Comparison of ENCODE assay signal across 8 mouse cellular contexts in the genomic region with DNA sequence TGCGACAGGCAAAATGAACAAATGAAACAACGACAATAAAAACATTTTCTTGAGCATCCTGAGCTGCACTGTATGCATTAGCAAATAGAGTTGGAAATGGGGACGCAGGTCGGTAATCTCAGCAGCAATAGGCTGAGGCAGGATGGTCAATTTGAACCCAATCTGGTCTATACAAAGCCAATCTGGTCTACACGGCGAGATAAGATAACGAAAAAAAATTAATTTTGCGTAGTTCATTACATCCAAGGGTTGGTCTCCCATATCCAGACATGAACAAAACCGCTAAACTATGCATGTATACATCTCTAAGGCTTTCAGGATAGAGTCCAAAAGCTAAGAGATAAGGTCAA. TPM values are rescaled to one million over a fixed set of nuclear protein-coding genes. Genes with fewer than 3 reads are reported as not detected.
A peak's percentile ranks its signal among the peaks of the same experiment; 100 is the strongest.
DNase-seq lines count a peak whose midpoint lies in the region; ATAC-seq and TF ChIP-seq lines count a peak whose summit lies in the region.

No protein-coding gene starts in this region.

- no peak for DNase-seq in heart, adult 2 months
- DNase-seq in heart, adult 8-10 months (ENCODE audit: low spot score): no peak
- DNase-seq in liver, embryonic 14.5 days (ENCODE audit: low read depth in 3 of 3, low spot score in 3 of 3): no peak
- no peak for DNase-seq in thymus, postnatal 10 days (ENCODE audit: low spot score in 2 of 2)

- H3K27me3 ChIP-seq in heart, adult 2 months (ENCODE audit: control insufficient read depth, insufficient read depth, low read length): no peaks in the 10 kb centered on the region
- H3K27me3 ChIP-seq in C2C12 (ENCODE audit: control insufficient read depth, insufficient read depth, insufficient read length): no peaks in the 10 kb centered on the region
- H3K27me3 ChIP-seq in forebrain, embryonic 13.5 days: no peaks in the 10 kb centered on the region
- H3K27me3 ChIP-seq in liver, embryonic 14.5 days (ENCODE audit: control insufficient read depth, insufficient read depth, low read length): no peaks in the 10 kb centered on the region

- peak overlapping the region; percentile 35 for H3K9ac ChIP-seq in heart, adult 2 months (ENCODE audit: low read depth, low read length)
- peak overlapping the region; percentile 85 for H3K9ac ChIP-seq in forebrain, embryonic 13.5 days
- H3K9ac ChIP-seq in liver, embryonic 14.5 days (replicated peaks): peak overlapping the region; percentile 87

- 9% methylated on average over 9 of the region's 9 CpGs for WGBS in heart, adult 2 months
- 21% methylated on average over 9 of the region's 9 CpGs for WGBS in forebrain, embryonic 13.5 days
- WGBS in liver, embryonic 14.5 days (ENCODE audit: insufficient replicate concordance): 14% methylated on average over 9 of the region's 9 CpGs

- TF ChIP-seq POLR2A in heart, adult 2 months (IDR thresholded peaks at IDR 0.05; ENCODE audit: insufficient read depth, low read depth, low read length): no peak

- TF ChIP-seq EP300 in heart, adult 2 months (IDR thresholded peaks at IDR 0.05; ENCODE audit: insufficient read depth, low read depth, low read length): no peak
- no peak for TF ChIP-seq EP300 in liver, embryonic 14.5 days (IDR thresholded peaks at IDR 0.05; ENCODE audit: low read depth)

- peaks cover 2% of the 10 kb centered on the region; the same call in 1 of the 2 replicates for H3K36me3 ChIP-seq in heart, adult 2 months (ENCODE audit: control insufficient read depth, insufficient read depth, low read length)
- H3K36me3 ChIP-seq in C2C12 (ENCODE audit: control insufficient read depth, insufficient read depth): peaks cover 11% of the 10 kb centered on the region
- no peaks in the 10 kb centered on the region for H3K36me3 ChIP-seq in forebrain, embryonic 13.5 days (ENCODE audit: poor library complexity, severe bottlenecking)
- H3K36me3 ChIP-seq in liver, embryonic 14.5 days (replicated peaks; ENCODE audit: control insufficient read depth, insufficient read depth, low read depth): no peaks in the 10 kb centered on the region

- intact Hi-C loops in heart, adult 2 months (cut with DNase I): loop anchor here (1.0 to 10.0 kb wide), 3 partner anchors 144 to 260 kb away; partner anchors contain the start of genes Acbd5, Mastl and Yme1l1

- no peaks in the 10 kb centered on the region for H3K79me2 ChIP-seq in heart, adult 2 months (replicated peaks; ENCODE audit: control insufficient read depth, insufficient read depth, low read length)
- H3K79me2 ChIP-seq in C2C12 (ENCODE audit: control insufficient read depth, insufficient read depth): peaks cover 45% of the 10 kb centered on the region

- peaks cover 37% of the 10 kb centered on the region for H3K79me3 ChIP-seq in C2C12 (ENCODE audit: low read depth)

- H3ac ChIP-seq in C2C12 (ENCODE audit: control insufficient read depth, insufficient read length, low read depth): peak overlapping the region; percentile 79

- ATAC-seq in forebrain, embryonic 13.5 days: peak; percentile 41; the same call in 1 of the 2 replicates
- no peak for ATAC-seq in liver, embryonic 14.5 days (ENCODE audit: insufficient read depth)
- no peak; the same call in 1 of the 2 replicates for ATAC-seq in granulocyte monocyte progenitor cell, adult 5-6 weeks (replicated peaks; ENCODE audit: poor library complexity, severe bottlenecking)
- ATAC-seq in CD4-positive, CD25-positive, alpha-beta regulatory T cell, adult 4 months: no peak

- H3K27ac ChIP-seq in heart, adult 2 months: peak overlapping the region; percentile 84
- H3K27ac ChIP-seq in forebrain, embryonic 13.5 days: peak overlapping the region; percentile 83
- H3K27ac ChIP-seq in liver, embryonic 14.5 days: peak overlapping the region; percentile 71

- no peaks in the 10 kb centered on the region for H3K4me1 ChIP-seq in heart, adult 2 months (ENCODE audit: control insufficient read depth, insufficient read depth, low read length)
- peaks cover 17% of the 10 kb centered on the region; the same call in 1 of the 2 replicates for H3K4me1 ChIP-seq in forebrain, embryonic 13.5 days
- peaks cover 5% of the 10 kb centered on the region in 2 experiments for H3K4me1 ChIP-seq in liver, embryonic 14.5 days (replicated peaks; ENCODE audit: control insufficient read depth in 2 of 2, insufficient read depth in 2 of 2, low read length in 1 of 2)

- TF ChIP-seq CTCF in heart, adult 2 months (IDR thresholded peaks at IDR 0.05): no peak
- TF ChIP-seq CTCF in C2C12 (IDR thresholded peaks at IDR 0.05; ENCODE audit: control insufficient read depth, insufficient read depth, insufficient read length): no peak
- no peak for TF ChIP-seq CTCF in liver, embryonic 14.5 days (IDR thresholded peaks at IDR 0.05; ENCODE audit: low read depth)

- peak overlapping the region; percentile 80 for H3K4me2 ChIP-seq in forebrain, embryonic 13.5 days
- peak overlapping the region; percentile 83 for H3K4me2 ChIP-seq in liver, embryonic 14.5 days (ENCODE audit: low read depth)

- no peaks in the 10 kb centered on the region for H3K9me3 ChIP-seq in forebrain, embryonic 13.5 days (replicated peaks)
- H3K9me3 ChIP-seq in liver, embryonic 14.5 days (ENCODE audit: control insufficient read depth, low read length): no peaks in the 10 kb centered on the region

- H3K4me3 ChIP-seq in heart, adult 2 months: peak overlapping the region; percentile 97
- H3K4me3 ChIP-seq in C2C12 (ENCODE audit: insufficient read depth, poor library complexity, severe bottlenecking): peak overlapping the region; percentile 98
- peak overlapping the region; percentile 80 for H3K4me3 ChIP-seq in forebrain, embryonic 13.5 days
- peak overlapping the region; percentile 76 to 98 for H3K4me3 ChIP-seq in liver, embryonic 14.5 days (ENCODE audit: insufficient read depth in 1 of 2, low read depth in 2 of 2, low read length in 2 of 2)

TF ChIP-seq in C2C12, 6 proteins besides CTCF, POLR2A, EP300 and RAD21:
- no peak for TF ChIP-seq MAX (IDR thresholded peaks at IDR 0.05)
- TF ChIP-seq CEBPB (IDR thresholded peaks at IDR 0.05; ENCODE audit: low read depth): no peak
- TF ChIP-seq USF1 (IDR thresholded peaks at IDR 0.05; ENCODE audit: low read depth): no peak
- TF ChIP-seq MYOD1 (IDR thresholded peaks at IDR 0.05; ENCODE audit: control insufficient read depth, insufficient read length, low read depth): no peak
- TF ChIP-seq FOSL1 (IDR thresholded peaks at IDR 0.05; ENCODE audit: insufficient read depth, low read length, poor library complexity, severe bottlenecking): no peak
- no peak for TF ChIP-seq MYOG (IDR thresholded peaks at IDR 0.05; ENCODE audit: control insufficient read depth, extremely low read depth, insufficient read length)

RNA-seq across cellular contexts. Expression of gene Pdss1, which starts 0.4 kb away (rescaled TPM):
- total RNA-seq in heart, adult 2 months (2021): 10 to 100 TPM; 19.4 to 20.9 TPM
- 11.9 and 15.9 TPM in 2 replicates for polyA plus RNA-seq in heart, adult 2 months (2012; rRNA removed)
- 10 to 100 TPM; 16.1 to 23.5 (median 20.4) TPM for total RNA-seq in heart, adult 8-10 months (2022)
- 14.1 TPM for polyA plus RNA-seq in C2C12 (2012; fragmentation: generic; extraction: Trizol)
- 26.0 and 27.4 TPM in 2 replicates for polyA plus RNA-seq in forebrain, embryonic 13.5 days (2015; fragmentation: Nextera tagmentation; extraction: Ambion mirVana)
- polyA plus RNA-seq in liver, embryonic 14.5 days (2012; rRNA removed): 7.0 and 8.8 TPM in 2 replicates
- 14.0 and 15.4 TPM in 2 replicates for polyA plus RNA-seq in liver, embryonic 14.5 days (2014; fragmentation: Nextera tagmentation; extraction: Ambion mirVana)
- 37.9 and 53.4 TPM in 2 replicates for total RNA-seq in granulocyte monocyte progenitor cell, adult 5-6 weeks (2014; fragmentation: Nextera tagmentation)
- 24.8 and 37.3 TPM in 2 replicates for total RNA-seq in granulocyte monocyte progenitor cell, adult 5-6 weeks (2017)
- polyA plus RNA-seq in CD4-positive, CD25-positive, alpha-beta regulatory T cell, adult 4 months (2017; shearing (Covaris generic)): 1 to 10 TPM; 9.4 to 9.5 TPM

Comparison
In these comparisons a context has a peak if more than half of its experiments do, and no peak if none do; other contexts are left out.
1. H3K9ac ChIP-seq: peak in every context shown above with its lines; median percentile 87 in liver, embryonic 14.5 days; 85 in forebrain, embryonic 13.5 days; 35 in heart, adult 2 months.